Mouse (Mus musculus) heart, embryonic 11.5 days (tissue): ENCODE measurements around the gene Vill. TPM values are rescaled to one million over a fixed set of nuclear protein-coding genes. Genes with fewer than 3 reads are reported as not detected.
A peak's percentile ranks its signal among the peaks of the same experiment; 100 is the strongest.

Experiments
- ATAC-seq: fragments of 200-750 bp; cut with Nextera tagmentation; replicated peaks from 2 replicates; pipeline ENCODE4 v1.8.0; 2017; ENCODE audit warnings: moderate library complexity; ENCODE audit not compliant: insufficient number of reproducible peaks, low FRiP score, low TSS enrichment
- H3K27ac ChIP-seq: fragments of 300-500 bp; sonication (generic); 2 replicates; pipeline ENCODE4 v1.5.1; 2014; ENCODE audit warnings: mild to moderate bottlenecking, low read depth, low read length
- H3K27me3 ChIP-seq: fragments of 300-500 bp; sonication (generic); 2 replicates; pipeline ENCODE4 v1.6.1; 2014; ENCODE audit warnings: mild to moderate bottlenecking, low read length, mixed read lengths; ENCODE audit not compliant: control insufficient read depth, insufficient read depth
- H3K36me3 ChIP-seq: fragments of 300-500 bp; sonication (generic); 2 replicates; pipeline ENCODE4 v1.6.1; 2014; ENCODE audit warnings: mild to moderate bottlenecking, low read length, moderate library complexity, mixed read lengths; ENCODE audit not compliant: control insufficient read depth, insufficient read depth
- H3K4me1 ChIP-seq: fragments of 300-500 bp; sonication (generic); 2 replicates; pipeline ENCODE4 v1.6.1; 2014; ENCODE audit warnings: low read length; ENCODE audit not compliant: control insufficient read depth, insufficient read depth
- H3K4me2 ChIP-seq: fragments of 300-500 bp; sonication (generic); 2 replicates; pipeline ENCODE4 v1.6.1; 2014; ENCODE audit warnings: mild to moderate bottlenecking, moderate library complexity
- H3K4me3 ChIP-seq: fragments of 300-500 bp; sonication (generic); 2 replicates; pipeline ENCODE4 v1.5.1; 2014; ENCODE audit warnings: low read depth, low read length
- H3K9ac ChIP-seq: fragments of 300-500 bp; sonication (generic); 2 replicates; pipeline ENCODE4 v1.6.1; 2014; ENCODE audit warnings: mild to moderate bottlenecking, low read depth, low read length, moderate library complexity
- H3K9me3 ChIP-seq: fragments of 300-500 bp; sonication (generic); replicated peaks from 2 replicates; pipeline ENCODE4 v1.6.1; 2016; ENCODE audit warnings: low read length; ENCODE audit not compliant: control insufficient read depth
- WGBS: fragments of 180-500 bp; shearing (Covaris S2); extraction: QIAGEN DNeasy Blood & Tissue Kit; methylation state at CpG from one replicate; pipeline ENCODE4 v1.1.7; 2014; ENCODE audit not compliant: insufficient replicate concordance; 5-methylcytosine and 5-hydroxymethylcytosine counted together
- polyA plus RNA-seq: library from polyadenylated mRNA; unstranded; fragments of >200 nt; fragmentation: Nextera tagmentation; extraction: Ambion mirVana; gene quantifications from 2 replicates; pipeline ENCODE4 v1.2.1, GENCODE M21; 2014

Vill gene
- polyA plus RNA-seq, 1 experiment from 2014 or later = 12.3 TPM

GRCm38 (mm10) chr9:119040101-119040775 is 12.3 kb upstream of the Vill start:
- H3K9ac ChIP-seq = no peak overlapping the region
- H3K9me3 ChIP-seq = no peaks in the 10 kb centered on the region
- no peak overlapping the region for H3K27ac ChIP-seq
- 89% methylated on average over 15 of the region's 15 CpGs for WGBS
- no peak for ATAC-seq
- H3K4me2 ChIP-seq = no peak overlapping the region
- no peaks in the 10 kb centered on the region for H3K27me3 ChIP-seq
- no peak overlapping the region for H3K4me3 ChIP-seq
- H3K4me1 ChIP-seq = peaks cover 4% of the 10 kb centered on the region; the same call in 1 of the 2 replicates
- peaks cover 16% of the 10 kb centered on the region for H3K36me3 ChIP-seq

- no peak overlapping the region for H3K4me2 ChIP-seq
- H3K36me3 ChIP-seq = no peaks in the 10 kb centered on the region
- H3K4me1 ChIP-seq = peaks cover 18% of the 10 kb centered on the region
- no peaks in the 10 kb centered on the region for H3K27me3 ChIP-seq
- H3K9ac ChIP-seq = no peak overlapping the region
- H3K4me3 ChIP-seq = no peak overlapping the region
- WGBS = 68% methylated on average over 11 of the region's 11 CpGs
- no peak for ATAC-seq
- no peak overlapping the region for H3K27ac ChIP-seq
- no peaks in the 10 kb centered on the region for H3K9me3 ChIP-seq
Measured at GRCm38 (mm10) chr9:119048182-119048903, 4.2 kb upstream of the Vill start.

DNA sequence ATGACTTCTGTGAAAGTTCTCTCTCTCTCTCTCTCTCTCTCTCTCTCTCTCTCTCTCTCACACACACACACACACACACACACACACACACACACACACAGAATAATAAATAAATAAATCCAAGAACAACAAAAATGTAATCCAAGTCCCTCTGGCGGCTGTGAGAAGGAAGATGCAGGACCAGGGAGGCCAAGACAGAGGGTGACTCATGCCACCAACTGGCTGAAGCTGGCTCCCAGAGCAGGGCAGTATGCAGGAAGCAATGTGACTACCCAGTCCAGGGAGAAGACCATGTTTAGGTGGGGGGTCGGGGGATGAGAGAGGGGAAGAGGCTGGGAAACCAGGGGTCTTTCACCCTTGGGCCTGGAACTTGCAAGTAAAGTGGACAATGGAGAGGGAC is 1.4 kb upstream of the Vill start:
- Histone ChIP-seq H3K36me3 (no peaks in the 10 kb centered on the region), H3K27ac (no peak overlapping the region), H3K4me1 (peaks cover 21% of the 10 kb centered on the region), H3K4me3 (no peak overlapping the region), H3K9ac (no peak overlapping the region), H3K27me3 (peaks cover 5% of the 10 kb centered on the region; the same call in 1 of the 2 replicates), H3K9me3 (no peaks in the 10 kb centered on the region), H3K4me2 (no peak overlapping the region)
- 55% methylated on average over 2 of the region's 2 CpGs for WGBS
- ATAC-seq = no peak

DNA sequence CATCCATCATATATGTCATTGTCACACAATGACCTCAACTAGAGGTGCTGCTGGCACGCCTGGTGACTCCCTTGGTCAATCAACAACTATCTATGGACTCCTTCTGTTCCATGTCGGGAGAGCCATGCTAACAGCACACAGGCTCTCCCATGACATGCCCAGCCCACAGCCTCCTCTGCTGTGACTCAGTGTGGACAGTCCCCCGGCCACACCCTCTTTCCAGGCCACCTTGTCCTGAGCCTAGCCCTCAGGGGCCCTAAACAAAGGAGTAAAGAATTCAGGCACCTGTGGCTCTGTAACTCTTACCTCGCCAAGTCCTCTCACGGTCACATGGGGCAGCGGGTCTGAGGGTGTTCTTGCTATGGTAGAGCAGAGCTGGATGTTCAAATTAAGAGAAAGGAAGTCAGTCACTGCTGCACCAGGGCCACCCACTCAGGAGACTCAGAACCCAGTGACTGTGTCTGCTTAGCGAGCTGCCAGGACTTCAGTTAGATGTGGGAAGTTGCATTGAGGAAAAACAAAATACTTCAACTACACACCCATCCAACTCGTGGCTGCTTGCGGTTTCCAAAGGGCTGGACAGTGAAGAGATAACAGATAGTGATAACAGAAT is 1.5 kb downstream of the Vill start:
- Histone ChIP-seq H3K27me3 (peaks cover 5% of the 10 kb centered on the region; the same call in 1 of the 2 replicates), H3K36me3 (no peaks in the 10 kb centered on the region), H3K4me3 (no peak overlapping the region), H3K4me1 (peaks cover 21% of the 10 kb centered on the region), H3K9me3 (no peaks in the 10 kb centered on the region), H3K4me2 (no peak overlapping the region; the same call in 1 of the 2 replicates), H3K27ac (no peak overlapping the region), H3K9ac (no peak overlapping the region)
- 72% methylated on average over 9 of the region's 9 CpGs for WGBS
- no peak for ATAC-seq

- ATAC-seq = no peak
- Histone ChIP-seq H3K4me1 (peaks cover 21% of the 10 kb centered on the region), H3K4me3 (no peak overlapping the region), H3K4me2 (no peak overlapping the region), H3K27me3 (peaks cover 5% of the 10 kb centered on the region; the same call in 1 of the 2 replicates), H3K36me3 (no peaks in the 10 kb centered on the region), H3K27ac (no peak overlapping the region), H3K9ac (no peak overlapping the region), H3K9me3 (no peaks in the 10 kb centered on the region)
- WGBS = 87% methylated on average over 4 of the region's 4 CpGs
Measured at GRCm38 (mm10) chr9:119055336-119055735, 2.8 kb downstream of the Vill start.

DNA sequence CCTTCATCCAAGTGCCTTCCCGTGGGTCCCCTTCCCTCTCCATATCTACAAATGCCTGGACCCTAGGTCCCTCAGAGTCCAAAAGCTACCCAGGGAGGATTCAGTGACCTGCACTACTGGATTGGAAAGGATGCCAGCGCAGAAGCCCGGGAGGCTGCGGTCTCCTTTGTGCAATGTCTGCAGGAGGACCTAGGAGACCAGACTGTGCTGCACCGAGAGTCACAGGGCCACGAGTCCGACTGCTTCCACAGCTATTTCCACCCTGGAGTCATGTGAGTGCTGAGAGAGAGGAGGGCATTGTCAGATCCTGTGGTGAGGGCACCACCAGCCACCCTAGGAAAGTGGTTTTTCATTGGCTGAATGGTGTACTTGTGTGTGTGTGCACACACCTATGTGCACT is 5.7 kb downstream of the Vill start:
- no peak for ATAC-seq
- no peaks in the 10 kb centered on the region for H3K9me3 ChIP-seq
- H3K27me3 ChIP-seq = peaks cover 5% of the 10 kb centered on the region; the same call in 1 of the 2 replicates
- H3K4me2 ChIP-seq = no peak overlapping the region
- 68% methylated on average over 7 of the region's 7 CpGs for WGBS
- no peak overlapping the region for H3K4me3 ChIP-seq
- H3K4me1 ChIP-seq = peaks cover 4% of the 10 kb centered on the region; the same call in 1 of the 2 replicates
- no peak overlapping the region for H3K9ac ChIP-seq
- H3K27ac ChIP-seq = no peak overlapping the region
- no peaks in the 10 kb centered on the region for H3K36me3 ChIP-seq

- Histone ChIP-seq H3K4me2 (no peak overlapping the region), H3K4me1 (peaks cover 4% of the 10 kb centered on the region), H3K9me3 (no peaks in the 10 kb centered on the region), H3K4me3 (no peak overlapping the region), H3K27me3 (no peaks in the 10 kb centered on the region), H3K9ac (no peak overlapping the region), H3K36me3 (no peaks in the 10 kb centered on the region), H3K27ac (no peak overlapping the region)
- ATAC-seq = no peak
- 85% methylated on average over 10 of the region's 10 CpGs for WGBS
Measured at GRCm38 (mm10) chr9:119060701-119061100, 8.1 kb downstream of the Vill start.

- H3K9ac ChIP-seq = no peak overlapping the region
- no peak overlapping the region for H3K4me3 ChIP-seq
- no peaks in the 10 kb centered on the region for H3K9me3 ChIP-seq
- no peak overlapping the region for H3K27ac ChIP-seq
- WGBS = 21% methylated on average over 19 of the region's 19 CpGs
- H3K4me2 ChIP-seq = peak overlapping the region; percentile 5; the same call in 1 of the 2 replicates
- H3K4me1 ChIP-seq = peaks cover 4% of the 10 kb centered on the region
- no peaks in the 10 kb centered on the region for H3K27me3 ChIP-seq
- no peak for ATAC-seq
- H3K36me3 ChIP-seq = no peaks in the 10 kb centered on the region
Measured at GRCm38 (mm10) chr9:119063036-119063644, 10.6 kb downstream of the Vill start.
